Mouse (Mus musculus): Measurements from ENCODE around the gene Apobec4. TPM values are rescaled to one million over a fixed set of nuclear protein-coding genes. Genes with fewer than 3 reads are reported as not detected.

Apobec4 gene
- not detected in 2 replicates for polyA plus RNA-seq (2015; fragmentation: Nextera tagmentation; extraction: Ambion mirVana)

- H3K36me3 ChIP-seq (ENCODE audit: insufficient read depth, low read length): no peaks in the 10 kb centered on the region
- no peaks in the 10 kb centered on the region for H3K27me3 ChIP-seq (ENCODE audit: insufficient read depth, low read length)
- no peak within 1 kb of the TSS for H3K4me2 ChIP-seq (ENCODE audit: low read length)
- no peak for TF ChIP-seq CTCF (IDR thresholded peaks at IDR 0.05; ENCODE audit: low read depth)
- ATAC-seq (replicated peaks; ENCODE audit: low FRiP score, low read depth) (no peak), DNase-seq (ENCODE audit: low spot score) (no peak)
- no peak within 1 kb of the TSS for H3K4me3 ChIP-seq (replicated peaks; ENCODE audit: low read depth, low read length)
- WGBS: 66% methylated on average over 13 of the region's 13 CpGs
- H3K9ac ChIP-seq (ENCODE audit: low read depth, low read length): no peak within 1 kb of the TSS
- no peak within 1 kb of the TSS for H3K27ac ChIP-seq
- no peaks in the 10 kb centered on the region for H3K4me1 ChIP-seq (replicated peaks; ENCODE audit: insufficient read depth, low read length)
- no peaks in the 10 kb centered on the region for H3K9me3 ChIP-seq (replicated peaks; ENCODE audit: low read length)
Observed at GRCm38 (mm10) chr1:152750312-152750965, at the start of gene Apobec4. Gene Apobec4 (plus strand): TSS chr1:152750551.

- H3K4me1 ChIP-seq (replicated peaks; ENCODE audit: insufficient read depth, low read length): 0 out of 2 replicates have a peak, but pooled peaks cover 5% of the 10 kb centered on the region
- no peak overlapping the region for H3K4me3 ChIP-seq (replicated peaks; ENCODE audit: low read depth, low read length)
- ATAC-seq (replicated peaks; ENCODE audit: low FRiP score, low read depth) (no peak), DNase-seq (ENCODE audit: low spot score) (no peak)
- no peaks in the 10 kb centered on the region for H3K36me3 ChIP-seq (ENCODE audit: insufficient read depth, low read length)
- no peak overlapping the region for H3K9ac ChIP-seq (ENCODE audit: low read depth, low read length)
- WGBS: 75% methylated on average over 5 of the region's 5 CpGs
- TF ChIP-seq CTCF (IDR thresholded peaks at IDR 0.05; ENCODE audit: low read depth): no peak
- no peak overlapping the region for H3K27ac ChIP-seq
- no peak overlapping the region for H3K4me2 ChIP-seq (ENCODE audit: low read length)
- H3K27me3 ChIP-seq (ENCODE audit: insufficient read depth, low read length): no peaks in the 10 kb centered on the region
- no peaks in the 10 kb centered on the region for H3K9me3 ChIP-seq (replicated peaks; ENCODE audit: low read length)
Observed at GRCm38 (mm10) chr1:152701066-152701465, 49.3 kb upstream of the Apobec4 start.

GRCm38 (mm10) chr1:152702920-152703319, 47.4 kb upstream of the Apobec4 start:
- H3K9ac ChIP-seq (ENCODE audit: low read depth, low read length): no peak overlapping the region
- no peaks in the 10 kb centered on the region for H3K36me3 ChIP-seq (ENCODE audit: insufficient read depth, low read length)
- no peak overlapping the region for H3K4me3 ChIP-seq (replicated peaks; ENCODE audit: low read depth, low read length)
- 0 out of 2 replicates have a peak, but pooled peaks cover 5% of the 10 kb centered on the region for H3K4me1 ChIP-seq (replicated peaks; ENCODE audit: insufficient read depth, low read length)
- no peaks in the 10 kb centered on the region for H3K9me3 ChIP-seq (replicated peaks; ENCODE audit: low read length)
- DNase-seq (ENCODE audit: low spot score): peak; percentile 84
- 0 out of 2 replicates have a peak, but pooled peaks have one; percentile 2 for TF ChIP-seq CTCF (IDR thresholded peaks at IDR 0.05; ENCODE audit: low read depth)
- ATAC-seq (replicated peaks; ENCODE audit: low FRiP score, low read depth): no peak
- 37% methylated on average over 6 of the region's 6 CpGs for WGBS
- no peaks in the 10 kb centered on the region for H3K27me3 ChIP-seq (ENCODE audit: insufficient read depth, low read length)
- H3K4me2 ChIP-seq (ENCODE audit: low read length): no peak overlapping the region
- no peak overlapping the region for H3K27ac ChIP-seq

GRCm38 (mm10) chr1:152703941-152704340, 46.4 kb upstream of the Apobec4 start:
- Histone ChIP-seq H3K27ac (no peak overlapping the region), H3K27me3 (ENCODE audit: insufficient read depth, low read length) (no peaks in the 10 kb centered on the region), H3K4me1 (replicated peaks; ENCODE audit: insufficient read depth, low read length) (0 out of 2 replicates have a peak, but pooled peaks cover 5% of the 10 kb centered on the region), H3K9me3 (replicated peaks; ENCODE audit: low read length) (no peaks in the 10 kb centered on the region), H3K4me3 (replicated peaks; ENCODE audit: low read depth, low read length) (no peak overlapping the region), H3K9ac (ENCODE audit: low read depth, low read length) (no peak overlapping the region), H3K4me2 (ENCODE audit: low read length) (no peak overlapping the region), H3K36me3 (ENCODE audit: insufficient read depth, low read length) (no peaks in the 10 kb centered on the region)
- no peak for TF ChIP-seq CTCF (IDR thresholded peaks at IDR 0.05; ENCODE audit: low read depth)
- ATAC-seq (replicated peaks; ENCODE audit: low FRiP score, low read depth): no peak
- DNase-seq (ENCODE audit: low spot score): no peak
- 33% methylated on average over 6 of the region's 6 CpGs for WGBS

- H3K9ac ChIP-seq (ENCODE audit: low read depth, low read length): no peak overlapping the region
- H3K4me3 ChIP-seq (replicated peaks; ENCODE audit: low read depth, low read length): no peak overlapping the region
- no peaks in the 10 kb centered on the region for H3K36me3 ChIP-seq (ENCODE audit: insufficient read depth, low read length)
- ATAC-seq (replicated peaks; ENCODE audit: low FRiP score, low read depth) (no peak), DNase-seq (ENCODE audit: low spot score) (peak; percentile 68)
- TF ChIP-seq CTCF (IDR thresholded peaks at IDR 0.05; ENCODE audit: low read depth): no peak
- WGBS: 76% methylated on average over 2 of the region's 2 CpGs
- H3K27me3 ChIP-seq (ENCODE audit: insufficient read depth, low read length): no peaks in the 10 kb centered on the region
- H3K4me1 ChIP-seq (replicated peaks; ENCODE audit: insufficient read depth, low read length): 0 out of 2 replicates have a peak, but pooled peaks cover 5% of the 10 kb centered on the region
- no peak overlapping the region for H3K4me2 ChIP-seq (ENCODE audit: low read length)
- no peak overlapping the region for H3K27ac ChIP-seq
- H3K9me3 ChIP-seq (replicated peaks; ENCODE audit: low read length): no peaks in the 10 kb centered on the region
Observed at GRCm38 (mm10) chr1:152707560-152707959, 42.8 kb upstream of the Apobec4 start.

- TF ChIP-seq CTCF (IDR thresholded peaks at IDR 0.05; ENCODE audit: low read depth): no peak
- DNase-seq (ENCODE audit: low spot score): no peak
Observed at GRCm38 (mm10) chr1:152711037-152711436, 39.3 kb upstream of the Apobec4 start.

More at GRCm38 (mm10) chr1:152711037-152711436, 39.3 kb upstream of the Apobec4 start:
- Histone ChIP-seq H3K4me1 (replicated peaks; ENCODE audit: insufficient read depth, low read length) (no peaks in the 10 kb centered on the region), H3K9ac (ENCODE audit: low read depth, low read length) (no peak overlapping the region), H3K36me3 (ENCODE audit: insufficient read depth, low read length) (no peaks in the 10 kb centered on the region), H3K4me2 (ENCODE audit: low read length) (no peak overlapping the region), H3K9me3 (replicated peaks; ENCODE audit: low read length) (no peaks in the 10 kb centered on the region), H3K4me3 (replicated peaks; ENCODE audit: low read depth, low read length) (no peak overlapping the region), H3K27me3 (ENCODE audit: insufficient read depth, low read length) (no peaks in the 10 kb centered on the region), H3K27ac (no peak overlapping the region)
- WGBS: 87% methylated on average over 4 of the region's 4 CpGs
- ATAC-seq (replicated peaks; ENCODE audit: low FRiP score, low read depth): no peak

Measured in kidney, postnatal 0 days (tissue).